Mouse (Mus musculus) kidney, adult 2 months (tissue): ENCODE data around the gene Rbm7.

ENCODE experiments used
- CTCF ChIP-seq: fragments of 200-500 bp; conservative IDR thresholded peaks from 2 replicates; pipeline ENCODE4 v1.5.1; 2011; ENCODE audit warnings: low read depth, mild to moderate bottlenecking, control low read depth, low read length, moderate library complexity, mixed read lengths; ENCODE audit not compliant: insufficient read depth, insufficient read length
- POLR2A ChIP-seq: fragments of 200-500 bp; IDR thresholded peaks from one replicate; pipeline ENCODE4 v1.6.1; 2011; ENCODE audit warnings: low read depth, low read length, control low read depth

DNA sequence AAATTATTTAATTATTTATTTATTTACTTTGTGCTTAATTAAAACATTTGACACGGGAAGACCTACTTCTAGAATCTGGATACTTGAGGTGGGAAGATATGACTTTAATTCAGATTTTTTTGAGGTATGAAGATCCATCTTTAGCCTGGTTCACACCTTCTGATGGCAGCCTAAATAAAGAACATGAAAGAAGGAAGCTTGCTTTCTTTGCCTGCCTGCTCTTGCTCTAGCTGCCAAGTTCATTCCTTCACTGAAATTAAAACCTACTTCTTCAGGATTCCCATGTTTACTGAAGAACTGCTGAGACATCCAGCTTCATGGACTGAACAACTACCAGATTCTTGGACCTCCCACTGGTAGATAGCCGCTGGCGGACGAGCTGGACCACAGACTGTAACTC is 36.2 kb upstream of the Rbm7 start:
- no peak for TF ChIP-seq CTCF
- no peak for TF ChIP-seq POLR2A
